Mouse (Mus musculus): ENCODE measurements around the gene Adamts20. TPM values are rescaled to one million over a fixed set of nuclear protein-coding genes. Genes with fewer than 3 reads are reported as not detected.

Adamts20 gene
- polyA plus RNA-seq, 1 experiment from 2014 or later: 3.4 TPM

GRCm38 (mm10) chr15:94443025-94443424 is 22.2 kb downstream of the Adamts20 start:
- peak overlapping the region; percentile 35; the same call in 1 of the 2 replicates for H3K27ac ChIP-seq
- peak; percentile 61; the same call in 1 of the 2 replicates for ATAC-seq
- H3K4me3 ChIP-seq: no peak overlapping the region

GRCm38 (mm10) chr15:94435532-94435931 is 29.7 kb downstream of the Adamts20 start:
- ATAC-seq: no peak
- H3K4me3 ChIP-seq: no peak overlapping the region
- WGBS: 72% methylated on average over 5 of the region's 5 CpGs
- H3K4me1 ChIP-seq: no peaks in the 10 kb centered on the region
- no peak overlapping the region for H3K27ac ChIP-seq
- H3K9me3 ChIP-seq (replicated peaks): no peaks in the 10 kb centered on the region
- H3K36me3 ChIP-seq (ENCODE audit: poor library complexity, severe bottlenecking): no peaks in the 10 kb centered on the region
- no peak overlapping the region for H3K9ac ChIP-seq
- no peak overlapping the region for H3K4me2 ChIP-seq
- no peaks in the 10 kb centered on the region for H3K27me3 ChIP-seq

More at GRCm38 (mm10) chr15:94443025-94443424, 22.2 kb downstream of the Adamts20 start:
- Histone ChIP-seq H3K9ac (no peak overlapping the region), H3K9me3 (replicated peaks) (no peaks in the 10 kb centered on the region), H3K36me3 (ENCODE audit: poor library complexity, severe bottlenecking) (no peaks in the 10 kb centered on the region), H3K27me3 (no peaks in the 10 kb centered on the region), H3K4me2 (no peak overlapping the region), H3K4me1 (peaks cover 23% of the 10 kb centered on the region)
- WGBS: 19% methylated on average over 2 of the region's 2 CpGs

GRCm38 (mm10) chr15:94430681-94431405 is 34.4 kb downstream of the Adamts20 start:
- Histone ChIP-seq H3K27ac (no peak overlapping the region), H3K4me3 (no peak overlapping the region), H3K27me3 (no peaks in the 10 kb centered on the region), H3K9ac (no peak overlapping the region), H3K4me2 (no peak overlapping the region), H3K9me3 (replicated peaks) (no peaks in the 10 kb centered on the region), H3K4me1 (no peaks in the 10 kb centered on the region), H3K36me3 (ENCODE audit: poor library complexity, severe bottlenecking) (no peaks in the 10 kb centered on the region)
- no peak for ATAC-seq
- WGBS: 80% methylated on average over 14 of the region's 14 CpGs

- Histone ChIP-seq H3K4me2 (no peak overlapping the region), H3K9me3 (replicated peaks) (no peaks in the 10 kb centered on the region), H3K4me3 (no peak overlapping the region), H3K4me1 (no peaks in the 10 kb centered on the region), H3K9ac (no peak overlapping the region), H3K27me3 (no peaks in the 10 kb centered on the region), H3K27ac (no peak overlapping the region), H3K36me3 (ENCODE audit: poor library complexity, severe bottlenecking) (no peaks in the 10 kb centered on the region)
- 92% methylated on average over 4 of the region's 4 CpGs for WGBS
- ATAC-seq: no peak
Observed at GRCm38 (mm10) chr15:94428726-94429125, 36.5 kb downstream of the Adamts20 start.

GRCm38 (mm10) chr15:94427482-94428214 is 37.6 kb downstream of the Adamts20 start:
- Histone ChIP-seq H3K9ac (no peak overlapping the region), H3K9me3 (replicated peaks) (no peaks in the 10 kb centered on the region), H3K27me3 (no peaks in the 10 kb centered on the region), H3K4me3 (no peak overlapping the region), H3K36me3 (ENCODE audit: poor library complexity, severe bottlenecking) (no peaks in the 10 kb centered on the region), H3K27ac (no peak overlapping the region), H3K4me1 (no peaks in the 10 kb centered on the region), H3K4me2 (no peak overlapping the region)
- 92% methylated on average over 9 of the region's 9 CpGs for WGBS
- no peak for ATAC-seq

- H3K27me3 ChIP-seq: no peaks in the 10 kb centered on the region
- 73% methylated on average over 6 of the region's 6 CpGs for WGBS
- H3K36me3 ChIP-seq (ENCODE audit: poor library complexity, severe bottlenecking): no peaks in the 10 kb centered on the region
- H3K9ac ChIP-seq: no peak overlapping the region
- H3K4me3 ChIP-seq: no peak overlapping the region
- H3K4me1 ChIP-seq: peaks cover 8% of the 10 kb centered on the region; the same call in 1 of the 2 replicates
- H3K27ac ChIP-seq: no peak overlapping the region
- no peaks in the 10 kb centered on the region for H3K9me3 ChIP-seq (replicated peaks)
- H3K4me2 ChIP-seq: no peak overlapping the region
- no peak for ATAC-seq
Observed at GRCm38 (mm10) chr15:94420526-94420925, 44.7 kb downstream of the Adamts20 start.

GRCm38 (mm10) chr15:94419167-94419566 is 46.1 kb downstream of the Adamts20 start:
- no peaks in the 10 kb centered on the region for H3K9me3 ChIP-seq (replicated peaks)

GRCm38 (mm10) chr15:94418427-94418826 is 46.8 kb downstream of the Adamts20 start:
- Histone ChIP-seq H3K4me2 (no peak overlapping the region), H3K27me3 (no peaks in the 10 kb centered on the region), H3K9ac (no peak overlapping the region), H3K4me1 (peaks cover 8% of the 10 kb centered on the region; the same call in 1 of the 2 replicates), H3K4me3 (no peak overlapping the region), H3K9me3 (replicated peaks) (no peaks in the 10 kb centered on the region), H3K36me3 (ENCODE audit: poor library complexity, severe bottlenecking) (no peaks in the 10 kb centered on the region), H3K27ac (no peak overlapping the region)
- WGBS: 80% methylated on average over 5 of the region's 5 CpGs
- ATAC-seq: no peak

More at GRCm38 (mm10) chr15:94419167-94419566, 46.1 kb downstream of the Adamts20 start:
- Histone ChIP-seq H3K4me1 (peaks cover 8% of the 10 kb centered on the region; the same call in 1 of the 2 replicates), H3K27me3 (no peaks in the 10 kb centered on the region), H3K9ac (no peak overlapping the region), H3K4me2 (no peak overlapping the region), H3K27ac (no peak overlapping the region), H3K36me3 (ENCODE audit: poor library complexity, severe bottlenecking) (no peaks in the 10 kb centered on the region), H3K4me3 (no peak overlapping the region)
- no peak for ATAC-seq
- 92% methylated on average over 9 of the region's 9 CpGs for WGBS

- H3K9ac ChIP-seq: no peak overlapping the region
- no peak for ATAC-seq
- WGBS: 68% methylated on average over 18 of the region's 18 CpGs
- peaks cover 8% of the 10 kb centered on the region; the same call in 1 of the 2 replicates for H3K4me1 ChIP-seq
- H3K27ac ChIP-seq: no peak overlapping the region
- H3K36me3 ChIP-seq (ENCODE audit: poor library complexity, severe bottlenecking): no peaks in the 10 kb centered on the region
- no peak overlapping the region for H3K4me2 ChIP-seq
- H3K9me3 ChIP-seq (replicated peaks): no peaks in the 10 kb centered on the region
- no peaks in the 10 kb centered on the region for H3K27me3 ChIP-seq
- H3K4me3 ChIP-seq: no peak overlapping the region
Observed at GRCm38 (mm10) chr15:94417216-94418155, 47.7 kb downstream of the Adamts20 start.

- Histone ChIP-seq H3K4me3 (no peak overlapping the region), H3K36me3 (ENCODE audit: poor library complexity, severe bottlenecking) (no peaks in the 10 kb centered on the region), H3K9me3 (replicated peaks) (no peaks in the 10 kb centered on the region), H3K4me1 (peaks cover 15% of the 10 kb centered on the region), H3K9ac (no peak overlapping the region), H3K27ac (no peak overlapping the region), H3K4me2 (peak overlapping the region; percentile 25), H3K27me3 (peaks cover 9% of the 10 kb centered on the region)
- peak; percentile 87 for ATAC-seq
- 44% methylated on average over 7 of the region's 7 CpGs for WGBS
Observed at GRCm38 (mm10) chr15:94409832-94410231, 55.4 kb downstream of the Adamts20 start.

GRCm38 (mm10) chr15:94406364-94406763 is 58.9 kb downstream of the Adamts20 start:
- Histone ChIP-seq H3K27me3 (peaks cover 12% of the 10 kb centered on the region), H3K36me3 (ENCODE audit: poor library complexity, severe bottlenecking) (no peaks in the 10 kb centered on the region), H3K4me3 (0 out of 2 replicates have a peak overlapping the region, but pooled peaks have one; percentile 4), H3K9ac (no peak overlapping the region), H3K27ac (no peak overlapping the region), H3K9me3 (replicated peaks) (no peaks in the 10 kb centered on the region), H3K4me1 (peaks cover 28% of the 10 kb centered on the region), H3K4me2 (peak overlapping the region; percentile 8; the same call in 1 of the 2 replicates)
- 13% methylated on average over 2 of the region's 2 CpGs for WGBS
- ATAC-seq: no peak
